Mouse (Mus musculus) adrenal gland, postnatal 0 days (tissue): ENCODE data around the gene Hlcs. TPM values are rescaled to one million over a fixed set of nuclear protein-coding genes. Genes with fewer than 3 reads are reported as not detected.

Source experiments
- microRNA-seq: library from miRNA; unstranded; fragments of <30 nt; microRNA quantifications from one replicate; pipeline ENCODE4, GENCODE M21; 2016; ENCODE audit warnings: borderline replicate concordance; ENCODE audit not compliant: insufficient number of aligned reads
- polyA plus RNA-seq: library from polyadenylated mRNA; unstranded; fragments of >200 nt; fragmentation: Nextera tagmentation; extraction: Ambion mirVana; gene quantifications from 2 replicates; pipeline ENCODE4 v1.2.1, GENCODE M21; 2015

The Hlcs gene
- polyA plus RNA-seq = 5.1 and 8.6 TPM in 2 replicates

DNA sequence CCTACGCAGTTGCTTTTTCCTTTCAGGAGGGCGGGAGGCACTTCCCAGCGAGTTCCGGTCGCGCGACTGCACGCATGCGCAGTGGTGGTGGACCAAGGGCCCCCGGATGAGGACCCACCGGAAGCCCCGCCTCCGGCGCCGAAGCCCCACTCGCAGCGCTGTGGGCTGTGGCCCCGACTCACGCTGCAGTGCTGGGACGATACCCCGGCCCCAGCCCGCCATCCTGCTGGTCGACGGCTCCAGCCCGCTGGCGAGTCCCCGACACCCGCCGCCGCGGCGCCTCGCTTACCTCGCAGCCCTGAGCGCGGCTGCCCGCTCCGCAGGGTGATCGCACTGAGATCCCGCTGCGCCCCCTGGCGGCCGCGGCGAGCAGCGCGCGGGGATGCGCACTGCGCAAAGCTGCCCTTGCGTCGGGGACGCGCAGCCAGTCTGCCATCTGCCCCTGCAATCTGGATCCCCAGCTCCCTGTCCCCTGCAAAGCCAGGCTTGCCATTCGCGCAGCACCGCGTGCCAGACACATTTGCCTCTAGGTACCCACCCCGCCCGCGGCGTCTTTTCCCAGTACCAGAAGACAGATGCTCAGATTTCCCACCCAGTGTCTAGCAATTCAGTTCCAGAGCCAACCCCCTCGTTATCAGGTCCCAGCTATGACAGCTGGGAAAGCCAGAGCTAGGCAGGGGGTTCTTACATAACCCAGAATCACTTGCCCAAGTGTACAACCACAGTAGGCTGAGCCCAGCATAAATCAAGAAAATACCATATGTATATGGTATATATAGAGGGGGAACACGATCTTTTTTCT is at the start of gene Hlcs:
Gene Hlcs, minus strand, starts transcription at position 343 of the 802 bp plus-strand sequence.

DNA sequence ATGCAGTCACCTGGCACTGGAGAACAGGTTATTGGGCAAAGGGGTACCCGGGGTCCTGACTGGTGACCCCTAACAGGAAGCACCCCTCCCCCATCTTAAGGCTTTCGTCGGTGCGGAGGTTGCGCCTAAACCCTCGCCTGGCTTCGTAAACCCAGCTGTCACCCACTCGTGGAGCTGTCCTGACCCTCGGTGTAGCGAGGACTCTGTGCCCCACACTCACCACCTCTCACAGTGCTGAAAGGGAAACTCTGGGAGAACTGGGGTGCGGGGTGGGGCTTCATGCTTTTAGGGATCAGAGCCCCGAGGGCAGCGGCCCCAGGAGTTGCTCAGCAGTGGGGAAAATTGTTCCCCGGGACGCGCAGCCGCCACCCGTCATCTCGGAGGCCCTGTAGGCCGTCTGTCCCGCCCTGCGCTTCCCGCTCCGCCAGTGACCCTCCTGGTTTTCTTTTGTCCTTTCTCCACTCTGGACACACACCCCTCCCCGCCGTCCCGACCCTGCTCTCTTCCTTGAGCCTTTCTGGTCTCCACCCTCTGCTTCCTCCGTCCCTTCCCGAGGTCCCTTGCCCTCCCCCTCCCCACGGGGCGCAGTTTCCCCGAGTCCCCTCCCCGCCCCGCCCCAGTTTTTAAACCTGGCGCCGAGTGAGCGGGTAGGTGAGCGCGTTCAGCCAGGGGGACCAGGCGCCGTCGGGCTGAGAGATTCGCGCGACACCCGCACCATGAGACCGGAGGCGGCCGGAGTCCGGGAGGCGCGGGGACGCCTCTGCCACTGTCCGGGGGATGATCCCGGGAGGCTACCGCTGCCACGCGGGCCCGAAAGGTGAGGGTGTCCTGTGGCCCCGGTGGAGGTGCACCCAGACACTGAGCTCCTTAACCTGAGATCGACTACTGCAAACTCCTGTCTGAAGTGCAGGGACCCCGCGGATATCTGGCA is 14.7 kb upstream of the Hlcs start, which contains the start of gene Ripply3:
Gene Ripply3, plus strand, starts transcription at position 640 of the 931 bp plus-strand sequence.

DNA sequence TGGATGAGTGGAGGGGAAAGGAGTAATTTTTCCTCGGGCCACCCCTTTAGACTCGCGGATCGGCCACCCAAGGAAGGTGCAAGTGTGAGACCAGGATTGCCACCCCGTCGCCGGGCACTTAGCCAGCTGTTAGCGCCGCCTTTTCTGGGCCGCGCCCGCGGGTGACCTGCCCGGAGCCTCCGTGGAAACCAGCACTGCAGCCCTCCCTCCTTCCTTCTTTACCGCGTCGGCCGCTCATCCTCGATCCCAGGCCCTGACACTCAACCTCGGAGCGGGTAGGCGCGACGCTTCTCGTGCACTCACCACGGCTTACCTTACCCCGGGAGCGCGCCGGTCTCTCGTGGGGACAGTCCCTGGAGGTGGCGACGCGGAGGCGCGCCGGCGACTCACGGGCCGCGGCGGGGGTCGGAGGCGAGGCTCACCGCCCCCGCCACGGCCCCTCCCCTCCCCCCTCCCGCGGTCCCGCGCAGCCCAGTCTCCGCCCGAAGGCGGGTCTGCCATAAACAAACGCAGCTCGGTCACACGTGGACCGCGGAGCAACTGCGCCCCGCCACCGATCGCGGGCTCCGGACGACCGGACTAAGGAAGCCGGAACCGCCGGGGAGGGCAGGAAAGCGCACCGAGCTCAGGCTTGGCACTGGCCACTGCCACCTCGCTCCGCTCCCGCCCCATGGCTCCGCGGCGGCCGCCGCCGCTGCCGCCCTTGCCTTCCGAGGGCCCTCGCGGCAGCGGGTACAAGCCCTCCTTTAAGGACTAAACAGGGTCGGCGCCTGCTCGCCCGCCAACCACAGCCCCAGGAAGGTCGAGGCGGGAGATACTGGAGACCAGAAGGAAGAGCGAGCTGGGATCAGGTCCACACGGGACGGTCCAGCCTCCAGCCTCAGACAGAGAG is 228.4 kb downstream of the Hlcs start, which contains the start of gene Sim2:
Gene Sim2, plus strand, starts transcription at position 221 of the 892 bp plus-strand sequence.

Small RNA genes lying within 50 kb of the gene (microRNA-seq; reads per million reads assigned to microRNA genes)
- not detected for gene Gm23062

Other genes with a start within 250 kb of the Hlcs start
- gene Sim2, start 228.6 kb downstream of the Hlcs start, polyA plus RNA-seq = 0.04 and 0.09 TPM in 2 replicates
- 4.7 and 5.0 TPM in 2 replicates for gene Ripply3, start 14.8 kb upstream of the Hlcs start, polyA plus RNA-seq
- gene Ttc3, start 57.0 kb upstream of the Hlcs start, polyA plus RNA-seq = 128 and 175 TPM in 2 replicates
- gene Pigp, start 58.3 kb upstream of the Hlcs start, polyA plus RNA-seq = 358 and 476 TPM in 2 replicates
- 50.5 and 58.1 TPM in 2 replicates for gene Vps26c, start 213.3 kb upstream of the Hlcs start, polyA plus RNA-seq